Mouse (Mus musculus) adipose tissue, adult 10 weeks (tissue): Measurements from ENCODE around the gene Rhpn2. TPM values are rescaled to one million over a fixed set of nuclear protein-coding genes. Genes with fewer than 3 reads are reported as not detected.

Experiments used
- polyA plus RNA-seq: library from polyadenylated mRNA; stranded (reverse); fragments of 350-450 nt; fragmentation: Illumina TruSeq; extraction: RNeasy Lipid Tissue Mini Kit (QIAGEN cat#74804); gene quantifications from one replicate; pipeline ENCODE4 v1.2.3, GENCODE M21; 2014; ENCODE audit warnings: low read depth, low replicate concordance

Gene Rhpn2
- polyA plus RNA-seq: 9.3 TPM

GRCm38 (mm10) chr7:35333692-35334526 lies at the start of gene Rhpn2:
Rhpn2 (plus strand) TSS chr7:35334170.

GRCm38 (mm10) chr7:35317729-35318609 lies 16.0 kb upstream of the Rhpn2 start, which contains the start of gene Gpatch1:
Gpatch1 (minus strand) TSS chr7:35318440.

DNA sequence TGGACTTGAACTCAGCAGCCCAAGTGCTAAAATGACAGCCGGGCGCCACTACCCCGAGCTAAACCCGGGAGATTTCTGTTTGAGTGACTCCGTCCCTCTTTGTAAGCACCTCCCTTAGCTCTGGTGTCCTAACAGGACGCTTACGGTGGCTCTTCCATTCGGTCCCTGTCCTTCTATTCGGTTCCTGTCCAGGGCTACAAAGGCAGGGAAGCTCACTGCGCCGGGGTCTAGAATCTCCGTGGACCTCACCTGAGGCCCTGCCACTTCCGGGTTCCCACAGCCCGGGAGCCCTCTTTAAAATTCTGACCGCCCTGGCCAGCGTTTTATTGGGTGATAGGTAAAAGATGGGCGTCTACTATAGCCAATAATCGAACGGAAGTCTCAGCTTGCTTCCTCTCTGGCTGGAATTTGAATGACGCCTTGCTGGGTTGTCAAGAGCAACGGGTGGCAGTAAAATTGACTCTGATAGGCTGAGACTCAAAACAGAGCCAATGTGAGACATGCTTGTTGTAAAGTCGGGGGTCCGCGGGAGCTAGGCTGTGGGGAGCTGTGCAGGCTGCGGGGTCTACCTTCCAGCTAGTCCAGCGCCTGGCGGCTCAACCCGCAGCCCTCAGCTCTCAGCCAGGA lies 62.7 kb downstream of the Rhpn2 start, which contains the start of the genes Faap24 and Cep89:
Faap24 (minus strand) TSS at position 295 of the 627 bp plus-strand sequence.
Cep89 (plus strand) TSS at position 494 of the 627 bp plus-strand sequence.

Other genes starting within 250 kb of the Rhpn2 start
- 162 TPM for gene Cebpa, start 214.9 kb upstream of the Rhpn2 start, polyA plus RNA-seq
- 99.5 TPM for gene Slc7a10, start 147.8 kb upstream of the Rhpn2 start, polyA plus RNA-seq
- gene Lrp3, start 118.7 kb upstream of the Rhpn2 start, polyA plus RNA-seq: 6.2 TPM
- gene Gpatch1, start 15.7 kb upstream of the Rhpn2 start, polyA plus RNA-seq: 10.5 TPM
- 7.0 TPM for gene Faap24, start 62.7 kb downstream of the Rhpn2 start, polyA plus RNA-seq
- 20.5 TPM for gene Cep89, start 62.9 kb downstream of the Rhpn2 start, polyA plus RNA-seq
- 14.1 TPM for gene Slc7a9, start 114.6 kb downstream of the Rhpn2 start, polyA plus RNA-seq
- 0.52 TPM for gene Tdrd12, start 203.6 kb downstream of the Rhpn2 start, polyA plus RNA-seq
- gene Nudt19, start 222.1 kb downstream of the Rhpn2 start, polyA plus RNA-seq: 53.3 TPM